Mouse (Mus musculus): ENCODE results near the gene Tnrc18.

DNA sequence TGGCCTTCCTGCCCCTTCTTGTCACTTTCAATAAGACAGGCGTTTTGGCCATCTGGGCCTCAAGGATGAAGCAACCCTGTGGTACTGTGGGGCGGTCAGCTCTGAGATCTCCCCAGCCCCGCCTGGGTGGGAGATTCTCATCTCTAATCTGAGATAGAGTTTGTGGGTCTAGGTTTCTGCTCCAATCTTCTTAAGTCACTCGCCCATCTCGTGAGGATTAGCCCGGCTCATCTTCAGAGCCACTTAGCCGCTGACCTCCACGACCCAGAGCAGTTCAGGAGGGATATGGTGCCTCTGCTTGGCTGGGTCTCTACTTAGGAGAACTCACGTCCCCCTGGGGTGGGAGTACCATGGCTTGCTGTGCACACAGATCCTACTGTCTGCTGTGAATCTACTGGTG is 33.0 kb upstream of the Tnrc18 start:
- TF ChIP-seq POLR2A (IDR thresholded peaks at IDR 0.05; ENCODE audit: borderline replicate concordance, insufficient read depth, low read length) = no peak
- no peak for TF ChIP-seq CTCF (IDR thresholded peaks at IDR 0.05; ENCODE audit: borderline replicate concordance, insufficient read depth, low read depth, low read length)
